Mouse (Mus musculus) neural tube, embryonic 11.5 days (tissue): ENCODE measurements at regions not wholly inside any gene's neighbourhood (a gene's known extent, or its start where the extent isn't known, plus 50 kb on each side); places are given as distances from the start of the nearest gene placed in this dataset.
"Not testable (repeated sequence)": the region's sequence is repeated elsewhere in the genome, so short reads cannot be mapped to it uniquely, and the experiment has no call there.

Experiments used
- ATAC-seq: fragments of 200-750 bp; cut with Nextera tagmentation; 2 replicates; pipeline ENCODE4 v1.8.0; 2017; ENCODE audit warnings: moderate number of reproducible peaks, mild to moderate bottlenecking, moderate TSS enrichment, moderate library complexity; ENCODE audit not compliant: insufficient read depth, low FRiP score, low TSS enrichment
- DNase-seq: peaks from one replicate; pipeline ENCODE4 v3.0.0-alpha.2; 2015; ENCODE audit warnings: low spot score
- H3K27ac ChIP-seq: fragments of 300-500 bp; sonication (generic); 2 replicates; pipeline ENCODE4 v1.5.1; 2014; ENCODE audit warnings: low read depth, mild to moderate bottlenecking, low read length
- H3K27me3 ChIP-seq: fragments of 300-500 bp; sonication (generic); 2 replicates; pipeline ENCODE4 v1.6.1; 2014; ENCODE audit warnings: mild to moderate bottlenecking, low read length, mixed read lengths; ENCODE audit not compliant: control insufficient read depth, insufficient read depth
- H3K36me3 ChIP-seq: fragments of 300-500 bp; sonication (generic); 2 replicates; pipeline ENCODE4 v1.6.1; 2014; ENCODE audit warnings: mild to moderate bottlenecking, low read length, moderate library complexity, mixed read lengths; ENCODE audit not compliant: control insufficient read depth, insufficient read depth
- H3K4me1 ChIP-seq: fragments of 300-500 bp; sonication (generic); 2 replicates; pipeline ENCODE4 v1.6.1; 2014; ENCODE audit warnings: low read length, mixed read lengths; ENCODE audit not compliant: control insufficient read depth, insufficient read depth
- H3K4me2 ChIP-seq: fragments of 300-500 bp; sonication (generic); 2 replicates; pipeline ENCODE4 v1.6.1; 2014; ENCODE audit warnings: low read depth, mild to moderate bottlenecking, moderate library complexity
- H3K4me3 ChIP-seq: fragments of 300-500 bp; sonication (generic); 2 replicates; pipeline ENCODE4 v1.5.1; 2014; ENCODE audit warnings: low read depth, low read length
- H3K9ac ChIP-seq: fragments of 300-500 bp; sonication (generic); 2 replicates; pipeline ENCODE4 v1.6.1; 2014; ENCODE audit warnings: mild to moderate bottlenecking, low read length
- H3K9me3 ChIP-seq: fragments of 300-500 bp; sonication (generic); 2 replicates; pipeline ENCODE4 v1.6.1; 2016; ENCODE audit warnings: low read length; ENCODE audit not compliant: control insufficient read depth
- WGBS: fragments of 180-500 bp; shearing (Covaris S2); extraction: QIAGEN DNeasy Blood & Tissue Kit; methylation state at CpG from one replicate; pipeline ENCODE4 v1.1.7; 2014; 5-methylcytosine and 5-hydroxymethylcytosine counted together

DNA sequence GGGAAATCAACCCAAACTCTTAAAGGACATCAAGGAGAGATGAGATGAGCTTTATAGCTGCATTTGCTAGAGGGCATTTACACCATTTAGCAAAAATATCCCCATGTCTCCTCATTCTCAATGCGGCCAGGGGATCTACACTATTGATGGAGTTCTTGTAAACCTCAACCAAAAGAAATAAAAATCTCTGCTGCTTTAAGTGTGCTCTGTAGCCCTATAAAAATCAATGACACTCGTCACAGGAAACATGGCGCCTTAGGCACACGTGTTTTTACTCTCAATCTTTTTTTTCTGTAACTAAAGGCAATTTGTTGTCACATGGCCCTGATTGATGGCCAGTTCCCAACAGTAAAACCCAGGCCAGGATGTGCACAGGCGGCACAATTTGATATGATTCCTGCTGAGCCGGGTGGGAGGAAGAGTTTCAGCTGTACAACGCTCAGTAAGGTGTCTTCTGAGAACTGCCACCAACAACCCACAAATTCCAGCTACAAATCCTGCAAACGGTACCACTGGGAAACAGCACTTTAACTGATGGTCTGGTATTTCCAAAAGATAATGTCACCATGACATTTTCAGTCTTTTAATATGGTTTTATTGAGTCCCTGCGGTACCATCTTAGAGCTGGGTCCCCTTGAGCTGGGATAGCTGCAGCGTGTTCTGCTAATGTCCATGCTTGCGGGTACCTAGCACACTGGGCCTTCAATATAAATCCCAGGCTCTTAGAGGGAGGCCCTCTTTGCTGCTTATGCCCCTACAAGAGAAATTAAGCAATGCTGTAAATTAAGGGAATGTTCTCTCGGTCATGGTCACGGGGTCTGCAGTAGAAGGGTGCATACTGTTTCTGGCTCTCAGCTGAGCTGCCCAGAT, 78.8 kb downstream of the Tpbg start:
- Histone ChIP-seq H3K36me3 (no peaks in the 10 kb centered on the region), H3K9ac (no peak overlapping the region), H3K4me1 (no peaks in the 10 kb centered on the region), H3K9me3 (no peaks in the 10 kb centered on the region), H3K4me3 (no peak overlapping the region), H3K27ac (no peak overlapping the region), H3K4me2 (no peak overlapping the region), H3K27me3 (no peaks in the 10 kb centered on the region)
- DNase-seq (no peak), ATAC-seq (no peak)
- whole genome bisulfite sequencing: 66% methylated on average over 13 of the region's 13 CpGs

DNA sequence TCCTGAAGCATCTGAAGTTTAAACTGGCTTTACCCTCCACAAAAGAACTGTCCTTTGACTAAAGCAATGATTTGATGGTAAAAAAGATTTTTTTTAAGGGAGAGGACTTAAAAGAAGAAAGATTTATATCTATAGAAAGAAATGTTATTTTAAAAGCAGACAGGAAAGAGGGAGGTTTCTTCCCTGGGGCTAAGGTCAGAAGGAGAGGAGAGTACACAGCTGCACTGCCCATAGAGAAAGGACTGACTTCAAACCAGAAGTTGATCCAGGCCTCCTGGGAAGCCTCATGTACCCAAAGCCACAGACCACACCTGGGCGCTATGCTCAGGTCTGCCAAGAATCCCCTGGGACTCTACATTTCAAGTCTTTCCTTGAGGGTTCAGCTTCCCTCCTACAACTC, 83.1 kb downstream of the Tpbg start:
- WGBS: 67% methylated on average over 1 of the region's 1 CpGs
- no peak overlapping the region for H3K27ac ChIP-seq
- no peak for DNase-seq
- H3K4me2 ChIP-seq: no peak overlapping the region
- no peaks in the 10 kb centered on the region for H3K4me1 ChIP-seq
- no peaks in the 10 kb centered on the region for H3K9me3 ChIP-seq
- no peak overlapping the region for H3K4me3 ChIP-seq
- no peaks in the 10 kb centered on the region for H3K36me3 ChIP-seq
- H3K27me3 ChIP-seq: no peaks in the 10 kb centered on the region
- no peak overlapping the region for H3K9ac ChIP-seq
- no peak for ATAC-seq

DNA sequence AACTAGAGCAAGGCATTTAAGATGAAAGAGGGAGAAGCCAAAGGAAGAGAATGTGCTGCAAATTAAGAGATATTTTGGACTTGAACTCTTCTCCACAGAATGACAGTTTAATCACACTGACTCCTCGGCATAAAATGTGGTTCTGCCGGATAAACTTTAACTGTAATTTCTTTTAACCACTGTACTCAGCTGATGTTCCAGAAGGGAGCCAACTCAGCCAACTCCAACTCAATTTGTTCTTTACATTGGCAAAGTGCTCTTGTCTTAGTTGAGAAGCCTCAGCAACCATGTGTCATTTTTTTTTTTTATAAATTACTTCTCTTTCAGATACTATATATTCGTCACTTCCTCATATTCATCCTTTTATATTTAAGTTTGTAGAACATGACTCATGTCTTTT, 90.0 kb downstream of the Tpbg start:
- DNase-seq: no peak
- H3K27ac ChIP-seq: no peak overlapping the region
- H3K4me3 ChIP-seq: no peak overlapping the region
- no peaks in the 10 kb centered on the region for H3K9me3 ChIP-seq
- no peaks in the 10 kb centered on the region for H3K27me3 ChIP-seq
- WGBS: 93% methylated on average over 3 of the region's 3 CpGs
- H3K36me3 ChIP-seq: no peaks in the 10 kb centered on the region
- no peak overlapping the region for H3K4me2 ChIP-seq
- H3K9ac ChIP-seq: no peak overlapping the region
- no peaks in the 10 kb centered on the region for H3K4me1 ChIP-seq
- ATAC-seq: no peak

DNA sequence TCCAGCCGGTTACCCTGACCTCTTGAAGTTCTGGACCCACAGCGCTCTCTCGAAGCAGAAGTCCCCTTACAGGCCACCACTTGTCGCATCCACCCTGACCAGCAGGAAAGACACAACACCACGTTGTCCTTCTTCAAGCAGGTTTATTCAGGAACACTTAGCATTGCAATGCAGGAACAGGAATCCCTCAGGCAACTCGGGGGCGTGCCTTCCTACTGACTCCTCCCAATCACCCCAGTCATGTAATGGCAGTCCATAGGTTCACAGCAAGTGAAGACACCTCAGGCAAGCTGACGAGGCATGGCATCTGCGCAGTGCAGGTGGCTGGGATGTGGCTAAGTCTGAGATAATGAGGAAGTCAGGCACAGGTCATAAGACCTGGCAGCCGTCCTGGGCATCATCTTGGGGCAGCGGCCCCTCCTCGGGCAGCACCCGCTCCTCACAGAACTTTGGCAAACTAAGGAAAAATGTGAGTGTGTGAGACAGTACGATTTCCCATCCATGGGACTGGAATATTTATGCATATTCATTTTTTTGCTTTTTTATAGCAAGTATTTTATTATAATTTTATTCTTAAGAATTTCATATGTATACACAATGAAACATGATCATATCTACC, 101.0 kb downstream of the Tpbg start:
- not testable (repeated sequence) for ATAC-seq, DNase-seq, H3K9me3 ChIP-seq, H3K36me3 ChIP-seq, H3K4me3 ChIP-seq, H3K4me1 ChIP-seq, H3K27ac ChIP-seq, H3K4me2 ChIP-seq, H3K27me3 ChIP-seq, H3K9ac ChIP-seq
- 93% methylated on average over 14 of the region's 14 CpGs for WGBS

DNA sequence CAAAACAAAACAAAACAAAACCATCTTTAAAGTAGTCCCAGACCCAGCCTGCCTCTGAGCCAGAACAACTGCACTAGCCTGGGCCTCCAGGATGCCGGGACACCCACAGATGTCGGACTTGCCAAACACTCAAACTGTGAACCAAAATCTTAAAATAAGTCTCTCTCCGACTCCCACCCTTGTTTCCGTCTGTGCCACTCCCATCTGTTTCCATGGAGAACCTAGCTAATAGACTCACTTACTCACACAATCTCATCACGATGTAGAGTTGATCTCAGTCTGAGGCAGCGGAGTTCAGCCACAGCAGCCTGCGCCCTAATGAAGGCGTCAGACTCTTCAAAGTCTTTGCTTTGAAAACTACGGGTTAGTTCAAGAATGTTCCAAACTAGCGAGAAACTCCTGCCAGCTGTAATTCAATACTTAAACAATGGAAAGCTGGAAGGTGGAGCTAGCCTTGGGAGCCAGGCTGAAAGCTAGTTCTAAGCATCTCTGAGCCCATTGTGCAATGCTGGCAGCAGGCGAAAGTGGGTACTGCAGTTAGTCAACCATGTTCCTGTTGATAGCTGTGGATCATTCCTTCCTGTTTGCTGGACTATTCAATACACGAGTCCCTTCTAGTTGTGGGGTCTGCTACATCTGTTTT, 106.4 kb downstream of the Tpbg start:
- H3K27me3 ChIP-seq: no peaks in the 10 kb centered on the region
- DNase-seq: no peak
- no peak for ATAC-seq
- no peaks in the 10 kb centered on the region for H3K4me1 ChIP-seq
- no peak overlapping the region for H3K27ac ChIP-seq
- no peaks in the 10 kb centered on the region for H3K36me3 ChIP-seq
- WGBS: 77% methylated on average over 12 of the region's 12 CpGs
- no peak overlapping the region for H3K4me2 ChIP-seq
- no peak overlapping the region for H3K9ac ChIP-seq
- H3K9me3 ChIP-seq: no peaks in the 10 kb centered on the region
- no peak overlapping the region for H3K4me3 ChIP-seq

DNA sequence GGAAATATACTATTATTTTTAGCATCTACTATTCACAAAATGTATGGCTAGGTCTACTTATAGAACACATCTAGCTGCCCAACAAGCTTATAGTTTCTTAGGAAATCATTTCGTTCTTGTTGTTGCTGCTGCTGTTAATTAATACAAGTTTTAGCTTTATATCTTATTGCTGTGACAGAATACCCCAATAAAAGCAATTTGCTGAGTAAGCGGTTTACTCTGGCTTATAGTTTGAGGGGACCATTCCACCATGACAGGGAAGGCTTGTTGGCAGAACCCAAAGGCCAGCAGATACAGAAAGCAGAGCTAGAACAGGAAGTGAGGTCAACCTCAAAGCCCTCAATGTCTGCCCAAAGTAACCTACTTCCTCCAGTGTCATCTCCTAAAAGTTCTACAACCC, 109.6 kb downstream of the Tpbg start:
- H3K9me3 ChIP-seq: no peaks in the 10 kb centered on the region
- no peak overlapping the region for H3K4me3 ChIP-seq
- H3K27ac ChIP-seq: no peak overlapping the region
- no peak overlapping the region for H3K9ac ChIP-seq
- 85% methylated on average over 2 of the region's 2 CpGs for WGBS
- DNase-seq: no peak
- no peaks in the 10 kb centered on the region for H3K27me3 ChIP-seq
- H3K4me2 ChIP-seq: no peak overlapping the region
- ATAC-seq: no peak
- H3K4me1 ChIP-seq: no peaks in the 10 kb centered on the region
- no peaks in the 10 kb centered on the region for H3K36me3 ChIP-seq

DNA sequence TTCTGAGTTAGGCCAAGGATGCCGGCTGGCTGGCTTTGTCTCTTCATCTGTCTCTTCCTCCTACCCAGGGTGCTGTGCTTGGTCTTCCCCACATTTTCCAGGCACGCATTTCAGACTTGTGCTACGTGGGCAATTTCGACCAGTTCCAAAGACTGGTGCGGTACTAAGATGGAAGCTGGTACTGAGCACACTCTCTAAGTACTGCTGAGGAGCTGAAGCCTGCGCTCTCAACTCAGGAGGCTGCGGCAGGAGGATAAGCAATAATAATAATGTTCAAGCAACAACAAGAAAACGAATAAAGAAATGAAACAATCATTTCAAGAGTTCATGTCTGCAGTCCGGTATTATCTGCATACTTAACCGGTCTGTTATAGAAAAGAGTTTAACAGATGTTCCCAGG, 127.9 kb downstream of the Tpbg start:
- no peak overlapping the region for H3K9ac ChIP-seq
- no peak overlapping the region for H3K27ac ChIP-seq
- 90% methylated on average over 10 of the region's 10 CpGs for WGBS
- ATAC-seq (no peak), DNase-seq (no peak)
- no peaks in the 10 kb centered on the region for H3K9me3 ChIP-seq
- H3K27me3 ChIP-seq: no peaks in the 10 kb centered on the region
- no peaks in the 10 kb centered on the region for H3K4me1 ChIP-seq
- H3K36me3 ChIP-seq: no peaks in the 10 kb centered on the region
- H3K4me3 ChIP-seq: no peak overlapping the region
- H3K4me2 ChIP-seq: no peak overlapping the region

DNA sequence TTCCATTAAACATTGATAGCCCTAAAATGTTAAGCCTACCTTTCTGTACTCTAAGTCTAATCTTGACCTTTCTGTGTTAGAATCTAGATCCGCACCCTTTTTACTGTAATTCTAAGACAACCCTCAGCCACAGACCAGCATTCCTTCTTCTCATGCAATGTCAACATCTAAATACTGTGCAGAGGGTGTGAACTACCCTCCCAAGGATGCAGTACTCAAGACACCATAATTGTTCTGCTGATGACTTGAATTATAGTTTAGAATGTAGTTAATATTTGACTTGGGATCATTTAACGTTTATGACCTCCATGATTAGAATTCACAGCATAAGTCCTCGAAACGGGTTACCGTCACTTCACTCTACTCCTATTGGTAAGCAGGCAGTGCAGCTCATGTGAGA, 139.2 kb downstream of the Tpbg start:
- DNase-seq (no peak), ATAC-seq (no peak)
- Histone ChIP-seq H3K4me3 (no peak overlapping the region), H3K36me3 (no peaks in the 10 kb centered on the region), H3K27me3 (no peaks in the 10 kb centered on the region), H3K4me2 (no peak overlapping the region), H3K4me1 (no peaks in the 10 kb centered on the region), H3K9me3 (no peaks in the 10 kb centered on the region), H3K9ac (no peak overlapping the region), H3K27ac (no peak overlapping the region)
- WGBS: 91% methylated on average over 5 of the region's 5 CpGs

DNA sequence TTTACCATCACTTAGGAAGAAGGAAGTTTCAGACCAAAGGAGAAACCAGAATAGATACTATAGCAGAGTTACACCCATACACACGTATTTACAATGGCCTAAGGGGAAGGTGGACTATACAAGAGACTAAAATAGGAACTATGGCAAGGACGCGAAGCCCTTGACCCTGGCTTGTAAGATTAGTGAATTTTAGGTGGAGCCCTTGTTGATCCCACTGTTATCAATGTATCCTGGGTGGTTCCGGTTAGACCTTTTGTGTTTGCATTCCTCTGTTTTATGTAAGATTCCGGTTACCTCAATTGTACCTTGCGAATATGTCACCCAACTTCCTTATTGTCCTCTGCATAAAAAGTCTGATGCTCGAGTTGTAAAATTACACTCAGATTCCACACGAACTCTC, 141.3 kb downstream of the Tpbg start:
- H3K27ac ChIP-seq, H3K4me2 ChIP-seq, H3K4me3 ChIP-seq, H3K36me3 ChIP-seq, H3K9ac ChIP-seq, DNase-seq, H3K27me3 ChIP-seq, H3K4me1 ChIP-seq, ATAC-seq, H3K9me3 ChIP-seq: not testable (repeated sequence)
- WGBS: 96% methylated on average over 6 of the region's 8 CpGs
